Mouse (Mus musculus) G1E (cell line): Measurements from ENCODE around the gene Kif1bp.

Experiments
- CTCF ChIP-seq: IDR thresholded peaks from 2 replicates; pipeline ENCODE4 v1.5.1; 2012; ENCODE audit warnings: low read depth, low read length, inconsistent platforms, mixed read lengths
- TAL1 ChIP-seq: conservative IDR thresholded peaks from 2 replicates; pipeline ENCODE4 v1.6.1; 2012; ENCODE audit warnings: low read depth, low read length, inconsistent platforms, mixed read lengths

GRCm38 (mm10) chr10:62500916-62501615 lies 77.2 kb downstream of the Kif1bp start:
- TF ChIP-seq CTCF, result no peak
- TF ChIP-seq TAL1, result no peak
